Mouse (Mus musculus) naive thymus-derived CD4-positive, alpha-beta T cell, adult 5 months (primary cell): ENCODE data around the gene Adcy7. TPM values are rescaled to one million over a fixed set of nuclear protein-coding genes. Genes with fewer than 3 reads are reported as not detected.

ENCODE experiments used
- polyA plus RNA-seq: library from polyadenylated mRNA; unstranded; fragments of 100-300 nt; shearing (Covaris generic); gene quantifications from one replicate; pipeline ENCODE4 v1.2.1, GENCODE M21; 2017

The Adcy7 gene
- 119 TPM for polyA plus RNA-seq

DNA sequence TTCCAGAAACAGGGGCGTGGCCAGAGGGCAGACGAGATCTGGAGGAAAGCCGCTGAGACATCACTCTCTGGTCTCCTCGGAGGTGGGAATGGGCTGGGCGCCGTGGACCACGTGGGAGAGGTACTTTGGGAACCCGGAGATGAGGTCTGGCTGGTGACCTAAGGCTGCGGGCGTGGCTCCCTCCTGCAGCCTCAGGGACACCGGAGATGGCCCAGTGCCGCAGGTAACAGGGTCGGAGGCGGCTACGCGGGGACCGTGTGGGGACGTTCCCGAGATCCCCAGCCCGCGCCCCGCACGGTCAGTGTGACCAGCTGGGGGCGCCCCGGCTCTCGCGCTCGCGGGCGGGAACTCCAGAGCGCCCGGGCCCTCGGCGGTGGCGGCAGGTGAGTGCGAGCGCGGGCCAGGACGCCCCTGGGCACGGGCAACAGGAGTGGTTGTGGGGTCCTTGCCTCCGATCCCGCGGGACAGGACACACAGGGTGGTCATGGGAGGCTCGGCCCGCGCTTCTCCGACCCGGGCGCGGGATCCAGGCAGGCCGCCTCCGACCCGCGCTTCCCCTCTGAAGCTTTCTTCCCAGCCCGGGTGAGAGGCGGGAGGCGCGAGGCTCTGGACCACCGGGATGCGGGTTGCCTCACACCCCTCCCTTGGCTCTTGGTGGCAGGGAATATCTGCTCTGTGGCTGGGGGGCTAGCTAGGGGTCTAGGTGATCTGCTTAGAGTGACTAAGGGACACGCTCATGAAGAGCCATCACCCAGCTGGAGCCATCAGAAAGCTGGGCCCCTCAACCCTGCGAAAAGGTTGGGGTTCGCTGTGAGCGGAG is at the start of gene Adcy7:
TSS of gene Adcy7 (plus strand) at position 173 of the 820 bp plus-strand sequence.

DNA sequence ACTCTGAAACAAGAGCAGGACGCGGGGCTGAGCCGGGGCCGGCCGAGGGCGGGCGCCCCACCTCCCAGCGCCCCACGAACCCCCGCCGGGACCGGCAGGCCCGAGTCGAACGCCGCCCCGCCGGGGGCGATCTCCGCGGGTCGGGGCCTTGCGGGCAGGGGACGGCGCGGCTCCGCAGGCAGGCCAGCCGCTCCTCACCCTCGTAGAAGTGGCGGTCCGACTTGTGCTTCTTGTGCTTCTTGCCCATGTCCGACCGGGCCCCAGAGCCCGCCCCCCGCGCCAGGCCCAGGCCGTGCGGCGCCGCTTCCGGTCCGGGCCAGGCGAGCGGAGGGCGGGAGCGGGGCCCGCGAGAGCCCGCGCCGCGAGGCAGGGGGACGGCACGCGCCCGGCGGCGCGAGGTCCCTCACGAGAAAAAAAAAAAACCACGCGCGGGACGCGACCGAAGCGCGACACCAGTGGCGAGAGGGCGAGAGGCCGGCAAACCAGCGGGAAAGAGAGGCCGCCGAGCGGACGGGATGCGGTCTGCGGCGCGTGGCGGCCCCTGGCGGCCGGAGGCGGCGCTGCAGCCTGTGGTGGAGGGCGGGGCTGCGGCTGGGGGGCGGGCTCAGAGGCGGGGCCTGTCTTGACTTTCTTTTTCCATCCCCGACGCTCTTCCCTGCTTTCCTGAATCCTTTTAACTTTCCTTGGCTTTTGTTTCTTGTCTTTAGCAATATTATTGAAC is 89.7 kb downstream of the Adcy7 start, which contains the start of gene Brd7:
TSS of gene Brd7 (minus strand) at position 487 of the 721 bp plus-strand sequence.

Other genes starting within 250 kb of the Adcy7 start
- gene Cnep1r1, start 153.6 kb upstream of the Adcy7 start, polyA plus RNA-seq, result 31.6 TPM
- gene Heatr3, start 134.5 kb upstream of the Adcy7 start, polyA plus RNA-seq, result 41.6 TPM
- 74.0 TPM for gene Tent4b, start 73.2 kb upstream of the Adcy7 start, polyA plus RNA-seq
- 58.8 TPM for gene Brd7, start 89.8 kb downstream of the Adcy7 start, polyA plus RNA-seq
- not detected for gene Nkd1, start 249.0 kb downstream of the Adcy7 start, polyA plus RNA-seq